Mouse (Mus musculus): ENCODE measurements around the gene Inppl1. TPM values are rescaled to one million over a fixed set of nuclear protein-coding genes. Genes with fewer than 3 reads are reported as not detected.

Inppl1 gene
- total and polyA plus RNA-seq, 2 experiments from 2014 or later, result 9.6 to 15.4 TPM

DNA sequence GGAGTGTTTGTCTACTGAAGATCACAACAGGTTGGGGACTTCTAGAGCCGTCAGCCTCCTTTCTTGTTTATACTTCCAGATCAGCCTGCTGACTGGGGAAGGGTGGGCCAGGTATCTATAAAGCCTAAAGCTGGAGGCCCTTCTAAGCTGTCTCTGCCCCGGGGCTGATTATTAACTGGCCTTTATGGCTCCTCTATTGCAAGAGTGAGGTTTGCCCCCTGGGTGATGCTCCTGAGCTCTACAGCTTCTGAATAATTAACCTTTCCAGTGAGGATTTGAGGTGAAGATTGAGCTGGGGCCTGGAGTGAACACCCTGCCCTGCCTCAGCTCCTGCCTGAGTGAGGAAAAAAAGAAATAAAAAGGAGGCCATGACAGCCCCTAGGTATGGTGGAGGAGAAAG, 32.6 kb upstream of the Inppl1 start, which contains the start of gene Folr1:
Gene Folr1, minus strand, starts transcription at position 160 of the 400 bp plus-strand sequence.
- ATAC-seq, result no peak
- Histone ChIP-seq H3K9ac (no peak within 1 kb of the TSS), H3K4me3 (ENCODE audit: low read depth, low read length) (no peak within 1 kb of the TSS), H3K36me3 (ENCODE audit: insufficient read depth) (no peaks in the 10 kb centered on the region), H3K4me2 (ENCODE audit: low read depth) (no peak within 1 kb of the TSS), H3K27ac (ENCODE audit: low read depth, low read length) (no peak within 1 kb of the TSS), H3K9me3 (ENCODE audit: low read length) (no peaks in the 10 kb centered on the region), H3K4me1 (ENCODE audit: insufficient read depth) (no peaks in the 10 kb centered on the region), H3K27me3 (ENCODE audit: insufficient read depth, low read length) (no peaks in the 10 kb centered on the region)
- TF ChIP-seq CTCF (IDR thresholded peaks at IDR 0.05; ENCODE audit: low read depth), result no peak
- no peak for DNase-seq
- 79% methylated on average over 2 of the region's 2 CpGs for WGBS

DNA sequence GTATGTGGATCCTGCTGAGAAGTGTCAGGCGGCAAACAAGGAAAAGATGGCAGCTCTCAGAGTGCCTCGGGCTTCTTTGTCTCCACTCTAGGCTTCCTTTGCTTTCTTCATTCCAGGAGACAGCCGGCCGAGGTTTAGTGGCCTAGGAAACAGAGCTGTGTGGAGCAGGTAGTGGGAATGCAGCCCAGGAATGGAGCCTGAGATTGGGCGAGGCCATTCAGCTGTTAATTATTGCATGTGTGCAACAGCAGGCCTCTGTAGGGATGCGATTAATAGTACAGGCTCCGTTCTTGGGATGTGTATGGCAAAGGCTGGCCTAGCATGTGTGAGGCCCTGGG, 31.1 kb upstream of the Inppl1 start:
- H3K9me3 ChIP-seq (ENCODE audit: low read length), result no peaks in the 10 kb centered on the region
- 35% methylated on average over 7 of the region's 7 CpGs for WGBS
- no peak for DNase-seq
- TF ChIP-seq CTCF (IDR thresholded peaks at IDR 0.05; ENCODE audit: low read depth), result no peak
- H3K4me3 ChIP-seq (ENCODE audit: low read depth, low read length), result no peak overlapping the region
- ATAC-seq, result no peak
- no peaks in the 10 kb centered on the region for H3K27me3 ChIP-seq (ENCODE audit: insufficient read depth, low read length)
- H3K27ac ChIP-seq (ENCODE audit: low read depth, low read length), result no peak overlapping the region
- no peak overlapping the region for H3K4me2 ChIP-seq (ENCODE audit: low read depth)
- no peaks in the 10 kb centered on the region for H3K4me1 ChIP-seq (ENCODE audit: insufficient read depth)
- H3K36me3 ChIP-seq (ENCODE audit: insufficient read depth), result no peaks in the 10 kb centered on the region
- no peak overlapping the region for H3K9ac ChIP-seq

GRCm38 (mm10) chr7:101868241-101869162, 30.5 kb upstream of the Inppl1 start:
- Histone ChIP-seq H3K27me3 (ENCODE audit: insufficient read depth, low read length) (no peaks in the 10 kb centered on the region), H3K9ac (no peak overlapping the region), H3K9me3 (ENCODE audit: low read length) (no peaks in the 10 kb centered on the region), H3K27ac (ENCODE audit: low read depth, low read length) (no peak overlapping the region), H3K4me1 (ENCODE audit: insufficient read depth) (no peaks in the 10 kb centered on the region), H3K4me3 (ENCODE audit: low read depth, low read length) (no peak overlapping the region), H3K4me2 (ENCODE audit: low read depth) (no peak overlapping the region), H3K36me3 (ENCODE audit: insufficient read depth) (no peaks in the 10 kb centered on the region)
- ATAC-seq (no peak), DNase-seq (no peak)
- WGBS, result 45% methylated on average over 13 of the region's 13 CpGs
- TF ChIP-seq CTCF (IDR thresholded peaks at IDR 0.05; ENCODE audit: low read depth), result no peak

GRCm38 (mm10) chr7:101867482-101867881, 29.5 kb upstream of the Inppl1 start:
- TF ChIP-seq CTCF (IDR thresholded peaks at IDR 0.05; ENCODE audit: low read depth), result no peak
- H3K27me3 ChIP-seq (ENCODE audit: insufficient read depth, low read length), result no peaks in the 10 kb centered on the region
- no peaks in the 10 kb centered on the region for H3K4me1 ChIP-seq (ENCODE audit: insufficient read depth)
- no peak for ATAC-seq
- H3K27ac ChIP-seq (ENCODE audit: low read depth, low read length), result no peak overlapping the region
- WGBS, result 100% methylated on average over 4 of the region's 4 CpGs
- H3K9ac ChIP-seq, result no peak overlapping the region
- no peak overlapping the region for H3K4me3 ChIP-seq (ENCODE audit: low read depth, low read length)
- H3K36me3 ChIP-seq (ENCODE audit: insufficient read depth), result no peaks in the 10 kb centered on the region
- DNase-seq, result no peak
- H3K4me2 ChIP-seq (ENCODE audit: low read depth), result no peak overlapping the region
- H3K9me3 ChIP-seq (ENCODE audit: low read length), result no peaks in the 10 kb centered on the region

DNA sequence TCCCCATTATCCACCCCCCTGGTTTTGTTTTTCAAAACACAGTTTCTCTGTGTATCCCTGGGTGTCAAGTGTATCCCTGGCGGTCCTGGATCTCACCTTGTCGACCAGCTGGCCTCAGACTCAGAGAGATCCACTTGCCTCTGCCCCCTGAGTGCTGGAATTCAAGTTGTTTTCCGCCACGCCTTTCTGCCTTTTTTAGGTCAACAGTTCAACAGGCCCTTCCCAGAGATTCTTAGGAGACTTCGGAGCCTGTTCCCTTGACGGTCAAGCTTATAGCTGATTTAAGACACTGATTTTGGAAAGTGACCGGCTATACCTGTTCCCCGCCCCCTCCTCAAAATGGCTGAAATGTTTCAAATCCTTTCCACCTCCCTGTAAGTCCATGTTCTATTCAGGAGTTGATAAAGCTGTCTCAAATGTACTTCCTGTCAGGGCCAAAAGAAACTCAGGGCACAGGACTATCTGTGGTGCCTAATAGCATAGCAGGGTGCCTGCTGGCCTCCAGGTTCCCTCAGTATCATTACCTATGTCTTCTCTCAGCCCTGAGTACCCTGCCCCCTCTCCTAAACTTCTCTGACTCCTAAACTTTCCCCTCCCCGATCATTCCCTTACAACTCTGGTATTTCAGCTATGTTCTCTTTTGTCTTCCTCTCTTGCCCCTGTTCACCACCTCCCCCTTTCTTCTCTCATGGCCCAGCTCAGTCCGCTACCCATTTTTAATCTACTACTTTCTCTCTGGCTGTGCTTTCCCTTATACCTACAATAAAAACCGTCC, 28.6 kb upstream of the Inppl1 start:
- WGBS, result 79% methylated on average over 11 of the region's 11 CpGs
- DNase-seq (no peak), ATAC-seq (no peak)
- Histone ChIP-seq H3K4me3 (ENCODE audit: low read depth, low read length) (no peak overlapping the region), H3K27ac (ENCODE audit: low read depth, low read length) (no peak overlapping the region), H3K9me3 (ENCODE audit: low read length) (no peaks in the 10 kb centered on the region), H3K4me1 (ENCODE audit: insufficient read depth) (no peaks in the 10 kb centered on the region), H3K27me3 (ENCODE audit: insufficient read depth, low read length) (no peaks in the 10 kb centered on the region), H3K9ac (no peak overlapping the region), H3K4me2 (ENCODE audit: low read depth) (no peak overlapping the region), H3K36me3 (ENCODE audit: insufficient read depth) (no peaks in the 10 kb centered on the region)
- TF ChIP-seq CTCF (IDR thresholded peaks at IDR 0.05; ENCODE audit: low read depth), result no peak

GRCm38 (mm10) chr7:101863415-101863814, 25.4 kb upstream of the Inppl1 start, which contains the start of gene Anapc15:
Gene Anapc15, plus strand, starts transcription at chr7:101863715.
- WGBS, result 82% methylated on average over 3 of the region's 3 CpGs
- no peaks in the 10 kb centered on the region for H3K36me3 ChIP-seq (ENCODE audit: insufficient read depth)

GRCm38 (mm10) chr7:101862291-101862690, 24.3 kb upstream of the Inppl1 start:
- H3K36me3 ChIP-seq (ENCODE audit: insufficient read depth), result no peaks in the 10 kb centered on the region
- H3K4me3 ChIP-seq (ENCODE audit: low read depth, low read length), result no peak overlapping the region
- TF ChIP-seq CTCF (IDR thresholded peaks at IDR 0.05; ENCODE audit: low read depth), result no peak
- no peaks in the 10 kb centered on the region for H3K9me3 ChIP-seq (ENCODE audit: low read length)
- H3K4me1 ChIP-seq (ENCODE audit: insufficient read depth), result no peaks in the 10 kb centered on the region
- H3K9ac ChIP-seq, result no peak overlapping the region
- no peak overlapping the region for H3K4me2 ChIP-seq (ENCODE audit: low read depth)
- ATAC-seq (no peak), DNase-seq (no peak)
- H3K27me3 ChIP-seq (ENCODE audit: insufficient read depth, low read length), result no peaks in the 10 kb centered on the region
- no peak overlapping the region for H3K27ac ChIP-seq (ENCODE audit: low read depth, low read length)
- 69% methylated on average over 3 of the region's 3 CpGs for WGBS

More at GRCm38 (mm10) chr7:101863415-101863814, 25.4 kb upstream of the Inppl1 start, which contains the start of gene Anapc15:
- TF ChIP-seq CTCF (IDR thresholded peaks at IDR 0.05; ENCODE audit: low read depth), result no peak
- no peaks in the 10 kb centered on the region for H3K9me3 ChIP-seq (ENCODE audit: low read length)
- H3K9ac ChIP-seq, result no peak within 1 kb of the TSS
- no peaks in the 10 kb centered on the region for H3K4me1 ChIP-seq (ENCODE audit: insufficient read depth)
- H3K4me3 ChIP-seq (ENCODE audit: low read depth, low read length), result no peak within 1 kb of the TSS
- no peaks in the 10 kb centered on the region for H3K27me3 ChIP-seq (ENCODE audit: insufficient read depth, low read length)
- DNase-seq, result no peak
- ATAC-seq, result no peak
- H3K4me2 ChIP-seq (ENCODE audit: low read depth), result no peak within 1 kb of the TSS
- no peak within 1 kb of the TSS for H3K27ac ChIP-seq (ENCODE audit: low read depth, low read length)

Data from forebrain, postnatal 0 days (tissue).